Mouse (Mus musculus) spleen, adult 12 weeks (tissue): Measurements from ENCODE around the gene Agpat3.

ENCODE experiments used
- DNase-seq: peaks from one replicate; pipeline ENCODE4 v3.0.0; 2022; ENCODE audit warnings: low spot score

Agpat3 gene

DNA sequence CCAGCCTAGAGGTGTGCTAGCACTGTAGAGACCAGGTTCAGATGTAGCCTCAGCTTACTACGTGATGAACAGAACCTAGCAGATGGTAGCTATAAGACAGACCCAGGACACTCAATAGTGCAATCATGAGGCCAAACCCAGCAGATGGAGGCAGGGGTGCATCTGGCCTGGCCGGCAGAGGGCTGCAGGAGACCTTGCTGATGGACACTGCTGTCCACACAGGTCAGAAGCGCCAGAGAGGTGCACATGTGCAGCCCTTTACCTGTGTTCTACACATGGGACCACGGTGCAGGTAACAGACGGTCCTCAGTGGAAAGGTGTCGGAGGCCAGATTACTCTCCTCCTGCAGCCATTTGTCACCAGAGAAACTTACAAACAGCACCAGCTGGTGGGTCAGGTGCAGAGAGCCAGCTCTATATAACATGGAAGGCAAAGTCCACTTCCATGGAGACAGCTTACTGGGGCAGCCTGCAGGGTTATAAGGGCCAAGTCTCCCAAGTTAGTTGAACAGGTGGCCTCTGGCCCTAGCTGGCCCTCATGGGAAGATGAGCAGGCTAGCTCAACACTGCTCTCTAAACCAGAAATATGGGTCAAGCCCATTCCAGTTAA, 27.6 kb downstream of the Agpat3 start:
- DNase-seq, result no peak

- DNase-seq, result no peak
These were observed 28.9 kb downstream of the Agpat3 start for GRCm38 (mm10) chr10:78323214-78323880.

DNA sequence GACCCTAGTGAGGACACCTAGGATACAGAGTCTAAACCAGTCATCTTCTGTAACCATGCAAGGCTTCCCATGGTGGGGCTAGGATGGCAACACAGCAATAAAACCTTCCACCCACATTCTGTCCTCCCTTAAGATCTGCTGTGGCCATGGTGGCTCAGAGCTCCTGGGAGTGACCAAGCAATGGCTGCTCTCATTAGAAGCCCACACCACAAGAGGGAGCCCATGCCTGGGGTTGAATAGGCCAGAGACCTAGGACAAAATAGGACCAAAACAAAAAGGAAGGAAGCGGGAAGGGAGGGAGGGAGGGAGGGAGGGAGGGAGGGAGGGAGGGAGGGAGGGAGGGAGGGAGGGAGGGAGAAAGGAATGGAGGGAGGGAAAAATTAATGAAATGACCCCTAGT, 29.5 kb downstream of the Agpat3 start:
- no peak for DNase-seq

DNA sequence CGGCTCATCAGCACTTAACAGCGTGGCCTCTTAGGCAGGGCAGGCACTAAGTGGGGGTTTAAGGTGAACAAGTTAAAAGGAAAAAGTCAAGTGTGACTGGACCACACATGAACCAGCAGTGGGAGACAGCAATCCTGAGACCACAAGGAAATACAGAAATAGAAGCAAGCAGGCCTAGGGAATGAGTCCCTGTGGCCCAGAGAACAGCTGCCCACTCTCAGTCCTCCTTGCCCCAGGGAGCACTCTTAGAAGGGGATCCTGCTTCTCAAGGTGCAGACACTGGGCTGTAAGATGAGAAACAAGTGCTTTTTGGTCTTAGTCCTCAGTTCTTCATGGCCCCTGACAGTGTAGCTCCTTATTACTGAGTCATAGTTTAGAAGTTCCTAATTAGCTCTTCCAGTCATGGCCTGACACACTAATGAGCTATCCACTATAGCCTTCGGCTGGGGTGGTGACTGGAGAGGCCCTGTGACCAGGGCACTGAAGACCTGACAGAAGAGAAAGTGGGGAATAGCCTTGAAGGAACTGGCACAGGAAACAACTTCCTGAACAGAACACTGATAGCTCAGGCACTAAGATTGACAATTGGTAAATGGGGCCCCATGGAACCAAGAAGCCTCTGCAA, 31.0 kb downstream of the Agpat3 start:
- DNase-seq, result no peak

GRCm38 (mm10) chr10:78320526-78320925, 31.8 kb downstream of the Agpat3 start:
- no peak for DNase-seq

DNA sequence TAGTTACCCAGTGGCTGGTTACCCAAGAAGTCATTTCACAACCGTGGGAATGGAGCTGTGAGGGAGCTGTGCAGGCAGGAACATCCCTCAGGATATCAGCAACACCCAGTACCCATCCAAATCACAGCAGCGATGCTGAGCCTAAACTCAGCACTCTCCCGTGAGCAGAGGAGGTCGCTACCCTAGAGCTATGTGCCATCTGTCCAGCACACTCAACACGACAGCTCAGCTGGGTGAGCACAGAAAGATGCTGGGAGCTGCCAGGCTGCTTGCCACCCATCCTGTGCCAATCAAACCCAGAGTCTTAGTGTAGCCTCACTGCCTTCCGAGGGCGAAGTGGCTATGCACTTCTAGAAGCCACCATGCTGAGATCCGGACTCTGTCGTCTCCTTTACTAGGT, 32.3 kb downstream of the Agpat3 start:
- no peak for DNase-seq

GRCm38 (mm10) chr10:78317270-78317923, 34.9 kb downstream of the Agpat3 start:
- no peak for DNase-seq

DNA sequence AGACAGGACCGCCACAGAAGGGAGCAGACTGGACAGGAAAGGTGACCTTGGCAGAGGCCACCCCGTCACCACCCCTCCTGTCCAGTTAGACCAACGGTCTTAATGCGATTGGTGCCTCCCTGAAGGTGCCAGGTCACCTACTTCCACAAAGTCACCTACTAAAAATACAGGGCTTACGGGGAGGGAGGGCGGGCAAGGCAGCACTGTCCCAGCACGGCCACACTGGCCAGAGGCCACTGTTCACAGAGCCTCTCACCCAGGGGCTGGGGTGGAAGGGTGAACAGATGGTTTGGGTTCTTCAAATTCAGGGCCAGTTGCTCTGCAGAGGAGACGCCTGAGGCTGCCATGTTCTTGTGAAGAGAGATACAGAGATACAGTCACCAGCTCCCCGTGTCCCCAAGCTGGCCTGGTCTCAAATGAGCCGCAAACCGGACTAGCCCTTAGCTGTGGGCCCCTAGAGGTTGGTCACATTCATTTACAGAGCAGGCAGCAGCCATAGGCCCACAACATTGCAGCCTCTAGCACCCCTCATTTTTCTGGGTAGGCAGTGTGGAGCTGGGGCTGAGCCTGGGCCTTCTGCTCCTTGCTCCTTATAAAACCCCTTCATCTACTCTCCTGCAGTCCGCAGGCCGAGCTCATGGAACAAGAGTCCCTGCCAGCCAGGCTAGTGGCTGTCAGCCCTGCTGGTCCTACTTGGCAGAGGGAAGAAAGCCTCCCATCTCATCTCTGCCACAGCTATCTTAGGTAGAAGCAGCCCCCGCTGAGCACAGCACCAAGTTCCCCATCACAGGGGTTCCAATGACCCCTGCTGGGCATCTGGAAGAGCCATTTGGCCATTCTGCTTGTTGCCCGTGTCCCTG, 35.8 kb downstream of the Agpat3 start:
- DNase-seq, result no peak

DNA sequence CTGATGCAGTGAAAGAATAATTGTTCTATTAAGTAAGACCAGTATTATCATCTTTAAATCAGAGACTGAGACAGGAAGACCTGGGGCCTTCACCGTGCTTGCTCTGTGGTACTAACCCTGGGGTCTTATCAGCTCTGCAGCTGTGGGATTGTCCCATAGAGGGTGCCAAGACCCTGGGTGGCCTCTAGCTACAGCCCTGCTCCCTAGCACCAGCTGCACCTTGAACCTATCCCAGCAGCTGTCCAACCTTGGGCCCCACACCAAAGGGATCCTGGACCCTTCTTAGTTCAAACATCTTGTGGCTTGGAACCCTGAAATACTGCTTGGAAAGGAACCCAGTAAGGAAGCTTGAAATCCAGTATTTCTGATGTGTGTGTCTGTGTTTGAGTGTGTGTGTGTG, 37.1 kb downstream of the Agpat3 start:
- no peak for DNase-seq

DNA sequence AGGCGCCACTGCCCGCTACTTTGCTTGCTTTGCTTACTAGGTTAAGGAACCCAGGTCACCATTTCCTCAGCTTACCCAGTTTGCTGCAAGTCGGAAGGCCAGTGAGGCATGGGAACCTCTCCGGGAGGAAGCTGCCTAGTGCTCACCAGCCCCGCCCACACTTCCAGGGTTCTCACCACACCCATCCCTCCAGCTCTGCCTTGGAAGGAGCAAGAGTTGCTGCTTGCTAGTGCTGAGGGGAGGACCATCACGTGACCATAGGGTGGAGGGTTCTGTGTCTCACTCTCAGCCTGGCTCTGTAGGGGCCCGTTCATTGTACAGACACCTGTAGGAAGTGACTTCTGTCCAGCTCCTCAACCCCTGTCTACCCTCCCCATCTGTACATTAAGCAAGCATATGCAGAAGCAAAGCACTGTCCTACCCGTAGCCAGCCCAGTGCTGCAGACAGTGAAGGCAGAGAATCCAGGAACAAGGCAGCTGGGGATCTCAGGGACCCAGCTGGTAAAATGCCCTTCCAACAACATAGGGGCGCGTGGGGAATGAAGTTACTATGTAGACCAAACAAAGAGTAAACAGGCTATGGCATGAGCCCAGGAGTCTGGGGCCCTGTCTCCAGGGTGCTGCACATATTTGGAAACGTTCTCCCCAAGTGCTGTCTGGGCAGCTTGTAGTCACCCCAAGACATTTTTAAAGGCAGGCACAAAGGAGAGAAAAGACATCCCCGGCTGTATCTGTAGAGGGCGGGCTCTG, 40.2 kb downstream of the Agpat3 start:
- DNase-seq, result no peak

DNA sequence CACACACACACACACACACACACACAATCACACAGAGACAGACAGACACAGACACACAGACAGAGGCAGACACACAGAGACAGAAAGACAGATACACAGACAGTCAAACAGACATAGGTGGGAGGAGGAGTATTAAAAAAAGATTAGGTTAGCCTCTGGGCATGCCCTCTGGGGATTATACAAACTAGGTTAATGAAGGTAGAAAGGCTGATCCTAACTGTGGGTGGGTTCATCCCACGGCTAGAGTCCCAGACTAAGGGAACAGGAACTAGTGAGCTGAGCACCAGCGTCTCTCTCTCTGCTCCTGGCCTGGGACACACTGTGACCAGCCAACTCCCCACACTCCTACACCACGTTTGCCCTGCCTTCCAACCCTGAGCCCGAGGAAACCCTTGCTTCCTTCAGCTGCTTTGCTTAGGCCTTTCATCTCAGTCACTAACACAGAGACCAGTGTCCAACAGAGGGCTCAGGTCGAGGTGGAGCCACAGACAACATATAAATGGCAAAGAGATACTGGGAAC, 41.5 kb downstream of the Agpat3 start:
- no peak for DNase-seq

DNA sequence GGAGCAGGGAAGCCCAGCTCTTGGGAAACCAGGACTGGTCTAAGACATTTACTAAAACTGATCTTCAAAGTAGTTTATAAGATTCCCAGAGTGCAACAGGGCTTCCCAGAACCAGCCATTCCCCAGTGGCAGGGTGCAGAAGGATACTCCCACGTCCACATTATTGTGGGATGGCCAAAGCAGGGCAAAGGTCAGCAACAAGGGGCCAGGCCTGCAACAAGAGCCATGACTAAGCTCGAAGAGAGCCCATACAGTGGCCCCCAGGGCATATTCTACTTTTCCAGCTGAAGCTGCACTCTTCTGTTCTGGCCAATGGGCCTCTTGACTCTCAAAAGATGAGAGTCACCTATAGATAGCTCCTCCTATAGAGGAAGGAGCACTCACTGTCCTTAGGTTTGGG, 43.7 kb downstream of the Agpat3 start:
- DNase-seq, result no peak

DNA sequence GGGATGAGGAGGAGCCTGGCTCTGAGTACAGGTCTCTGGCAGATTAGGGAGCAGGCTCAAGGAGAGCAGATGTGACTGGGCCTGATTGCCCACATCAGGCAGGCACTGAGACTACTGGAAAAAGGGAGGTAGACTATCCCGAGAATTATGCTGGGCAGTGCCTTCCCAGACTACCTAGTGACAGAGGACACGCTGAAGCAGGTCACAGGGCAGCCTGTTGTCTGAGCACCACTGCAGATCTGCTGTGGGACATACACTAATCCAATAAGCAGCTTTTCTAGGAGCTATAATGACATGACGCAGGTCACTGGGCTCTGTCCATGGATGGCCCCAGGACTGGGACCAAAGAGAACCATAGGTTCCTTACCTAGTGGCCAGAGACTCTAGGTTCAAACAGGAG, 44.9 kb downstream of the Agpat3 start:
- no peak for DNase-seq

DNA sequence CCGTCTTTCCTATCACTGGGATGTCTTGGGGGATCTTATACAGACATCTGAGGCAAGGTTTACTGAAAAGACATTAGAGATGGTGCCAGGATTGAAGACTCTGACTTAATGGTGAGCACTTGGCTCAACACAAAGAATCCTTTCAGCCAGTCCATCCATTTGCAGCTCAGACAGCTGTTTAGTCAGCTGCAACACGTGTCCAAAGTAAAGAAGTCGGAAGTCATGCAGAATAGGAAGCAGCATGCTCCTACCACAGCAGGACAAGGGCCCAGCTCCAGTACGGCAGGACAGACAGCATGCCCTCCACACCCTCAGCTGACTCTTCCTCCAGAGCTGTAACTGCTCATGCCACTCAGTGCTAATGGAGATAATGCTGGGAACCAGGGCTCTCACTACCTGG, 46.3 kb downstream of the Agpat3 start:
- DNase-seq, result no peak

DNA sequence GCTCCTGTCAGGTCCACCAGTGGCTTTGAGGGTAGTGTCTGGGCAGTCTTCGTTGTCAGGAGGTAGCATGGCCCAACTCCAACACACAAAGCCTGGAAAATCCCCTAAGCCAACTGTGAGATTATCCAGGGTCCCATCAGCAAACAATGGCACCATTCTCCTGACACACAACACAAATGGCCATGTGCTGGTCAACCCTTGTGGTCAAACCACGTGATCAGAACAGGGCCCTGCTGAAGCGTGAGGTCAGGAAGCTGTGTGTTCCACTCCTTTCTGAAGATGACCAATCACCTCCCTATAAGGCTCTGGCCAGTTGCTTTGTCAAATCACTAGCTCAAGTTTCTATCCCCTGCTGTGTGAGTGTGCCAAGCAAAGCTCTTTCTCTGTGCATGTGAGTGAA, 47.3 kb downstream of the Agpat3 start:
- no peak for DNase-seq

- DNase-seq, result no peak
These were observed 48.6 kb downstream of the Agpat3 start for GRCm38 (mm10) chr10:78303675-78304074.

DNA sequence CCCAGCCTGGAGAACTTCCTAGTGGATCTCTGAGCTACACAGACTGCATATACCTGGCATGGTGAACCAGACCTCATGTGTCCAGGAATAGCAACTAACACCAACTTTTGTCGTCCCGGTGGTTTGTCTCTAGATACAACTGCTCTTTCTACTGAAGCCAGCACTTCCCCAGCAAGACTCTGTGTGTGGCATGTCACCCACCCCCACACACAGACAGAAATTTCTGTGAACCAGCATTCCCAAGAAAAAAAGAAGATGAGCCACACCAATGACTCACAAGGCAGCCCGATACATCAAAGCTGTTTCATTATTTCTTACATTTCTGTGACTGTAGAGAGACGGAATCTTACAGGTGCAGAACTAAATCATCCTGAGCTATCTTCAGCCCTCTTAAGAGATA, 52.2 kb downstream of the Agpat3 start:
- DNase-seq, result no peak

GRCm38 (mm10) chr10:78298651-78299644, 53.3 kb downstream of the Agpat3 start:
- peak; percentile 26 for DNase-seq

DNA sequence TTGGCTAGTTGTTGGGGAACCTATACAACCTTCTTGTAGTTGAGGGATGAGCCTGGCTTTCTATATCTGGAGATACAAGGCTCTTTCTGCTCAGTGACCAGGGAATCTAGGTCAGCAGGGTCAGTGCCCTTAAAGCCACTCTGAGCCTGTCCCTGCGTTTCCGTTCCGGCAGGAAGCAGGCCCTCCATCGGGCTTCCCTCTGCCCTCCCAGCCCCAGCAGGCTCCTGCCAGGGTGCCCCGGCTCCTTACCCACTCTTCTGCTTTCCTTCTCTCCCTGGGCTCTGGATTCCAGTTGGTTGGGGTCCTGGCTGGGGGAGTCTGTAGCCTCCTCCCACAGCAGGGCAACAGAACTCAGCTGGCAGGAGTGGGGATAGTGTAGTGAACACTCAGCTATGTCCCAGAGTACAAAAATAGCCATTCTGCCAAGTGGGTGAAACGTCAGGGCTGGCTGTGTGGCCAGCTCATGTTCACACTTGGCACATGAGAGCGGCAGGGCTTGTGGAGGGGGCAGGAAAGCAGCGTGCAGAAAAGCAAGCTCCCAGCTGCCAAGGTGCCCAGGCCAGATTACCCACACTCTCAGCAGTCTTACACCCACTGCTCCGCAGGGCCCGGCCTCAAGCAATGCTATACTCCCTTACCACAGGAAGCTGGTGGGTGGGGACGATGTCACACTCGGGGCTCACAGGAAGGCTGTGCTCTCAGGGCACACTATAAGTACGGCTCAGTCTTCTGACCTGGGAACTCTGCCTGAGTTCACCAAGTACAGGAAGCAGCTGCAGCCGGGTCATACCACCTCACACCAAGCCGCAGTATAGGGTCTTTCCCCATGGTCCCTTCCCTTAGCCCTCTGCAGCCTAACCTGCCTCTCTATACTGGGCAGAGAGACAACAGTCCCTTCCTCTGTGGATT, 54.5 kb downstream of the Agpat3 start:
- DNase-seq, result peak; percentile 67
